Mouse (Mus musculus): ENCODE data around the gene Vmn2r74.

The Vmn2r74 gene

GRCm38 (mm10) chr7:85961529-85961928 is at the start of gene Vmn2r74:
Gene Vmn2r74, minus strand, starts transcription at chr7:85961629.
- no peak for DNase-seq (ENCODE audit: low spot score)

GRCm38 (mm10) chr7:86007533-86007932 is 46.1 kb upstream of the Vmn2r74 start:
- no peak for DNase-seq (ENCODE audit: low spot score)

Data from layer of hippocampus, adult 9-10 months (tissue).